Mouse (Mus musculus): ENCODE measurements around the gene Gm20721.

GRCm38 (mm10) chr2:174312661-174313060 is 33.9 kb downstream of the Gm20721 start:
- no peak for TF ChIP-seq CTCF (conservative IDR thresholded peaks at IDR 0.05; ENCODE audit: low read length)
- no peak for TF ChIP-seq POU5F1 (IDR thresholded peaks at IDR 0.05; ENCODE audit: borderline replicate concordance, low read length)

Measured in E14TG2a.4 (cell line).